Comparison of ENCODE assay signal across 9 mouse cellular contexts in the genomic region with DNA sequence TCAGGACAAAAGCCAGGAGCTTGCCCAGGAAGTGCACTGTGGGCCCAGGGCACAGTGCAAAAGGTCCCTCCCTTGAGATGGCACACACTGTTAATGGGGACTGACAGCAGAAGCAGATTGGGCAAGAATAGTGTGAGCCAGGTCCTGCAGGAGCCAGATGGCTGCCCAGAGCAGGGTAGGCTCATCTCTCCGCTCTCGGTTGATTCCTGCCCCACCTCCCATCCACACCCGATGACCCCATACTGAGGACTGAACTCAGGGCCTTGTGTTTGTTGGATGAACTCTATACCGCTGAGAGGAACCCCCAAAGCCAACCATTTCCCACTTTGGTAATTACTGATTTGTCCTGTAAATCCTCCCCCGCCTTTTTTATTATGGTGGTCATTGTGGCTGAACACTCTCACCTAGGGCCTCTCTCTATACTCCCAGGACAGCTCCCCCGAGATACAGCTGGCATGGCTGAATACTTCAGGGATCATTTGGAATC. TPM values are rescaled to one million over a fixed set of nuclear protein-coding genes. Genes with fewer than 3 reads are reported as not detected.
DNase-seq lines count a peak whose midpoint lies in the region; ATAC-seq and TF ChIP-seq lines count a peak whose summit lies in the region.
"Had no signal": no experiment of that assay in that cellular context is flagged by ENCODE, and none has a peak within 500 bp of the region (broad histone marks: within the 10 kb centered on the region; RNA-seq: fewer than 3 reads in every experiment).

No protein-coding gene starts in this region.

- H3K4me2 ChIP-seq in kidney, embryonic 14.5 days (replicated peaks; ENCODE audit: low read depth, low read length), result no peak overlapping the region
- no peak overlapping the region for H3K4me2 ChIP-seq in limb, embryonic 13.5 days (replicated peaks)
- H3K4me2 ChIP-seq: heart, embryonic 15.5 days had no signal

- no peak overlapping the region for H3K9ac ChIP-seq in kidney, embryonic 14.5 days (ENCODE audit: low read depth, low read length)
- H3K9ac ChIP-seq in ES-E14 (ENCODE audit: insufficient read depth, low read depth, low read length, poor library complexity, severe bottlenecking), result 0 out of 2 replicates have a peak overlapping the region, but pooled peaks have one; percentile 9
- peak overlapping the region; percentile 19; the same call in 1 of the 2 replicates for H3K9ac ChIP-seq in limb, embryonic 13.5 days
- H3K9ac ChIP-seq: heart, embryonic 15.5 days had no signal

- no peak overlapping the region for H3K27ac ChIP-seq in kidney, embryonic 14.5 days (ENCODE audit: low read depth, low read length)
- no peak overlapping the region for H3K27ac ChIP-seq in ES-E14 (ENCODE audit: insufficient read depth, low read depth, low read length, poor library complexity, severe bottlenecking)
- H3K27ac ChIP-seq in embryonic facial prominence, embryonic 10.5 days (replicated peaks), result no peak overlapping the region
- no peak overlapping the region for H3K27ac ChIP-seq in limb, embryonic 13.5 days
- H3K27ac ChIP-seq: heart, embryonic 15.5 days had no signal

- DNase-seq in kidney, adult 9 months, result no peak
- no peak for DNase-seq in ES-E14 (ENCODE audit: low read depth, low spot score)
- DNase-seq in embryonic facial prominence, embryonic 10.5 days (ENCODE audit: low spot score), result no peak
- DNase-seq in urinary bladder, postnatal 4 days (ENCODE audit: low spot score in 2 of 2), result no peak
- no peak for DNase-seq in right cerebral cortex, postnatal 4 days
- no peak for DNase-seq in cerebellum, adult 9-10 months

- WGBS in kidney, embryonic 14.5 days, result 27% methylated on average over 6 of the region's 6 CpGs
- 44% methylated on average over 6 of the region's 6 CpGs for WGBS in embryonic facial prominence, embryonic 10.5 days
- WGBS in limb, embryonic 13.5 days, result 40% methylated on average over 6 of the region's 6 CpGs

- H3K4me1 ChIP-seq in kidney, embryonic 14.5 days (ENCODE audit: control insufficient read depth, insufficient read depth, low read length), result peaks cover 13% of the 10 kb centered on the region; the same call in 1 of the 2 replicates
- H3K4me1 ChIP-seq in ES-E14 (ENCODE audit: control insufficient read depth in 2 of 2, insufficient read depth in 2 of 2, low read length in 2 of 2, poor library complexity in 1 of 2), result peaks cover 7 to 18% of the 10 kb centered on the region in 2 experiments; a peak in 2 of 4 replicates
- peaks cover 32% of the 10 kb centered on the region for H3K4me1 ChIP-seq in embryonic facial prominence, embryonic 10.5 days
- peaks cover 16% of the 10 kb centered on the region for H3K4me1 ChIP-seq in limb, embryonic 13.5 days

- peaks cover 5% of the 10 kb centered on the region; the same call in 1 of the 2 replicates for H3K36me3 ChIP-seq in kidney, embryonic 14.5 days (ENCODE audit: control insufficient read depth, insufficient read depth, low read length)
- H3K36me3 ChIP-seq in ES-E14 (ENCODE audit: control insufficient read depth, insufficient read depth, low read length, poor library complexity, severe bottlenecking), result peaks cover 5% of the 10 kb centered on the region
- peaks cover 10% of the 10 kb centered on the region for H3K36me3 ChIP-seq in embryonic facial prominence, embryonic 10.5 days (replicated peaks)
- H3K36me3 ChIP-seq in limb, embryonic 13.5 days, result peaks cover 2% of the 10 kb centered on the region; the same call in 1 of the 2 replicates

- H3K27me3 ChIP-seq in kidney, embryonic 14.5 days (ENCODE audit: control insufficient read depth, insufficient read depth, low read length), result no peaks in the 10 kb centered on the region
- H3K27me3 ChIP-seq in embryonic facial prominence, embryonic 10.5 days (replicated peaks; ENCODE audit: low read depth, poor library complexity, severe bottlenecking), result no peaks in the 10 kb centered on the region
- H3K27me3 ChIP-seq in limb, embryonic 13.5 days, result no peaks in the 10 kb centered on the region
- H3K27me3 ChIP-seq: heart, embryonic 15.5 days had no signal

- no peak overlapping the region for H3K4me3 ChIP-seq in kidney, embryonic 14.5 days (ENCODE audit: low read length)
- no peak overlapping the region for H3K4me3 ChIP-seq in ES-E14 (ENCODE audit: insufficient read depth in 1 of 2, low read depth in 1 of 2, low read length in 2 of 2, poor library complexity in 1 of 2, severe bottlenecking in 1 of 2)
- H3K4me3 ChIP-seq in embryonic facial prominence, embryonic 10.5 days, result peak overlapping the region; percentile 25; the same call in 1 of the 2 replicates
- no peak overlapping the region for H3K4me3 ChIP-seq in limb, embryonic 13.5 days
- H3K4me3 ChIP-seq: heart, embryonic 15.5 days had no signal

- in situ Hi-C loops in ES-E14 (cut with MboI; ENCODE audit: low sequenced_read_pairs in 2 of 2, unreplicated experiment in 2 of 2), result loop anchor here (10.0 to 25.0 kb wide), 4 partner anchors 231 to 481 kb away; partner anchors contain the start of genes Dtl (in 1 of the 2), Ints7 (in 1 of the 2) and Tmem206 (in 1 of the 2)

- H3K9me3 ChIP-seq in kidney, embryonic 14.5 days (ENCODE audit: control insufficient read depth, low read length), result no peaks in the 10 kb centered on the region
- no peaks in the 10 kb centered on the region for H3K9me3 ChIP-seq in ES-E14 (ENCODE audit: control insufficient read depth, insufficient read depth, low read depth, low read length)
- H3K9me3 ChIP-seq in embryonic facial prominence, embryonic 10.5 days, result no peaks in the 10 kb centered on the region
- no peaks in the 10 kb centered on the region for H3K9me3 ChIP-seq in limb, embryonic 13.5 days
- H3K9me3 ChIP-seq: heart, embryonic 15.5 days had no signal

- ATAC-seq in kidney, embryonic 14.5 days (ENCODE audit: low FRiP score, low TSS enrichment), result 0 out of 2 replicates have a peak, but pooled peaks have one; percentile 8
- no peak for ATAC-seq in limb, embryonic 13.5 days (ENCODE audit: low FRiP score, low read depth)

TF ChIP-seq in ES-E14, 5 proteins besides CTCF, POLR2A, EP300 and RAD21:
- TF ChIP-seq CHD2 (IDR thresholded peaks at IDR 0.05; ENCODE audit: low read depth, low read length), result no peak
- no peak for TF ChIP-seq ZC3H11A (IDR thresholded peaks at IDR 0.05; ENCODE audit: borderline replicate concordance, low read depth, low read length)
- TF ChIP-seq HCFC1 (IDR thresholded peaks at IDR 0.05; ENCODE audit: borderline replicate concordance, insufficient read depth, low read length), result no peak
- TF ChIP-seq ZNF384 (IDR thresholded peaks at IDR 0.05; ENCODE audit: low read depth, low read length), result no peak
- TF ChIP-seq MAFK (IDR thresholded peaks at IDR 0.05; ENCODE audit: insufficient read depth, low read depth, low read length), result no peak

RNA-seq across cellular contexts. Expression of gene Nek2, which starts 3.1 kb away (rescaled TPM):
- polyA plus RNA-seq in kidney, embryonic 14.5 days (2014; fragmentation: Nextera tagmentation; extraction: Ambion mirVana), result 26.3 and 45.5 TPM in 2 replicates
- total RNA-seq in ES-E14 (2012; rRNA removed), result 48.4 and 50.5 TPM in 2 replicates
- polyA plus RNA-seq in embryonic facial prominence, embryonic 10.5 days (2016; fragmentation: Nextera tagmentation; extraction: Ambion mirVana), result 60.0 and 62.2 TPM in 2 replicates
- 28.4 and 31.2 TPM in 2 replicates for polyA plus RNA-seq in limb, embryonic 13.5 days (2015; fragmentation: Nextera tagmentation; extraction: Ambion mirVana)
